Mouse (Mus musculus): ENCODE data around the gene Aaed1. TPM values are rescaled to one million over a fixed set of nuclear protein-coding genes. Genes with fewer than 3 reads are reported as not detected.

Gene Aaed1
- polyA plus RNA-seq, 1 experiment from 2014 or later, result 29.9 TPM

- TF ChIP-seq CTCF (IDR thresholded peaks at IDR 0.05; ENCODE audit: low read depth), result no peak
- H3K4me3 ChIP-seq (ENCODE audit: low read depth, low read length), result peak within 1 kb of the TSS; percentile 73
- H3K4me1 ChIP-seq (replicated peaks; ENCODE audit: control insufficient read depth, insufficient read depth, low read length), result peaks cover 9% of the 10 kb centered on the region; the same call in 1 of the 2 replicates
- ATAC-seq, result peak; percentile 83
- H3K9ac ChIP-seq (ENCODE audit: low read depth, low read length), result peak within 1 kb of the TSS; percentile 50
- H3K36me3 ChIP-seq (ENCODE audit: control insufficient read depth, insufficient read depth), result no peaks in the 10 kb centered on the region
- H3K9me3 ChIP-seq (ENCODE audit: control insufficient read depth), result no peaks in the 10 kb centered on the region
- H3K27me3 ChIP-seq (replicated peaks; ENCODE audit: control insufficient read depth, insufficient read depth, low read length), result no peaks in the 10 kb centered on the region
- WGBS, result 1% methylated on average over 57 of the region's 57 CpGs
- no peak within 1 kb of the TSS for H3K27ac ChIP-seq (ENCODE audit: low read depth, low read length)
- peak within 1 kb of the TSS; percentile 100 for H3K4me2 ChIP-seq (replicated peaks; ENCODE audit: low read depth)
Measured at GRCm38 (mm10) chr13:64274879-64275753, 37.4 kb downstream of the Aaed1 start, which contains the start of gene Cdc14b. TSS of gene Cdc14b (minus strand) at chr13:64275290.

- no peak for TF ChIP-seq CTCF (IDR thresholded peaks at IDR 0.05; ENCODE audit: low read depth)
- no peak overlapping the region for H3K27ac ChIP-seq (ENCODE audit: low read depth, low read length)
- H3K36me3 ChIP-seq (ENCODE audit: control insufficient read depth, insufficient read depth), result no peaks in the 10 kb centered on the region
- 1% methylated on average over 93 of the region's 95 CpGs for WGBS
- peak; percentile 74 for ATAC-seq
- H3K27me3 ChIP-seq (replicated peaks; ENCODE audit: control insufficient read depth, insufficient read depth, low read length), result no peaks in the 10 kb centered on the region
- no peaks in the 10 kb centered on the region for H3K9me3 ChIP-seq (ENCODE audit: control insufficient read depth)
- H3K4me1 ChIP-seq (replicated peaks; ENCODE audit: control insufficient read depth, insufficient read depth, low read length), result peaks cover 9% of the 10 kb centered on the region; the same call in 1 of the 2 replicates
- peak overlapping the region; percentile 73 for H3K4me3 ChIP-seq (ENCODE audit: low read depth, low read length)
- peak overlapping the region; percentile 100 for H3K4me2 ChIP-seq (replicated peaks; ENCODE audit: low read depth)
- H3K9ac ChIP-seq (ENCODE audit: low read depth, low read length), result peak overlapping the region; percentile 50
Measured at GRCm38 (mm10) chr13:64273891-64274844, 38.3 kb downstream of the Aaed1 start.

- Histone ChIP-seq H3K36me3 (ENCODE audit: control insufficient read depth, insufficient read depth) (no peaks in the 10 kb centered on the region), H3K27ac (ENCODE audit: low read depth, low read length) (no peak overlapping the region), H3K4me2 (replicated peaks; ENCODE audit: low read depth) (peak overlapping the region; percentile 100; the same call in 1 of the 2 replicates), H3K9me3 (ENCODE audit: control insufficient read depth) (no peaks in the 10 kb centered on the region), H3K4me1 (replicated peaks; ENCODE audit: control insufficient read depth, insufficient read depth, low read length) (peaks cover 9% of the 10 kb centered on the region; the same call in 1 of the 2 replicates), H3K27me3 (replicated peaks; ENCODE audit: control insufficient read depth, insufficient read depth, low read length) (no peaks in the 10 kb centered on the region), H3K9ac (ENCODE audit: low read depth, low read length) (no peak overlapping the region), H3K4me3 (ENCODE audit: low read depth, low read length) (no peak overlapping the region; the same call in 1 of the 2 replicates)
- WGBS, result 52% methylated on average over 8 of the region's 8 CpGs
- no peak for TF ChIP-seq CTCF (IDR thresholded peaks at IDR 0.05; ENCODE audit: low read depth)
- no peak for ATAC-seq
Measured at GRCm38 (mm10) chr13:64273352-64273751, 39.2 kb downstream of the Aaed1 start.

GRCm38 (mm10) chr13:64268384-64268783 is 44.1 kb downstream of the Aaed1 start:
- Histone ChIP-seq H3K27ac (ENCODE audit: low read depth, low read length) (no peak overlapping the region), H3K27me3 (replicated peaks; ENCODE audit: control insufficient read depth, insufficient read depth, low read length) (no peaks in the 10 kb centered on the region), H3K36me3 (ENCODE audit: control insufficient read depth, insufficient read depth) (no peaks in the 10 kb centered on the region), H3K4me1 (replicated peaks; ENCODE audit: control insufficient read depth, insufficient read depth, low read length) (no peaks in the 10 kb centered on the region), H3K4me3 (ENCODE audit: low read depth, low read length) (no peak overlapping the region), H3K9ac (ENCODE audit: low read depth, low read length) (no peak overlapping the region), H3K9me3 (ENCODE audit: control insufficient read depth) (no peaks in the 10 kb centered on the region), H3K4me2 (replicated peaks; ENCODE audit: low read depth) (no peak overlapping the region)
- ATAC-seq, result no peak
- no peak for TF ChIP-seq CTCF (IDR thresholded peaks at IDR 0.05; ENCODE audit: low read depth)
- WGBS, result 39% methylated on average over 4 of the region's 4 CpGs

- H3K9me3 ChIP-seq (ENCODE audit: control insufficient read depth), result no peaks in the 10 kb centered on the region
- H3K4me1 ChIP-seq (replicated peaks; ENCODE audit: control insufficient read depth, insufficient read depth, low read length), result no peaks in the 10 kb centered on the region
- no peak for TF ChIP-seq CTCF (IDR thresholded peaks at IDR 0.05; ENCODE audit: low read depth)
- no peaks in the 10 kb centered on the region for H3K27me3 ChIP-seq (replicated peaks; ENCODE audit: control insufficient read depth, insufficient read depth, low read length)
- H3K4me2 ChIP-seq (replicated peaks; ENCODE audit: low read depth), result no peak overlapping the region
- H3K27ac ChIP-seq (ENCODE audit: low read depth, low read length), result no peak overlapping the region
- H3K4me3 ChIP-seq (ENCODE audit: low read depth, low read length), result no peak overlapping the region
- no peaks in the 10 kb centered on the region for H3K36me3 ChIP-seq (ENCODE audit: control insufficient read depth, insufficient read depth)
- no peak for ATAC-seq
- H3K9ac ChIP-seq (ENCODE audit: low read depth, low read length), result no peak overlapping the region
- 37% methylated on average over 9 of the region's 9 CpGs for WGBS
Measured at GRCm38 (mm10) chr13:64267151-64267550, 45.4 kb downstream of the Aaed1 start.

- H3K27me3 ChIP-seq (replicated peaks; ENCODE audit: control insufficient read depth, insufficient read depth, low read length), result no peaks in the 10 kb centered on the region
- no peak for TF ChIP-seq CTCF (IDR thresholded peaks at IDR 0.05; ENCODE audit: low read depth)
- no peak overlapping the region for H3K9ac ChIP-seq (ENCODE audit: low read depth, low read length)
- no peaks in the 10 kb centered on the region for H3K36me3 ChIP-seq (ENCODE audit: control insufficient read depth, insufficient read depth)
- no peak overlapping the region for H3K27ac ChIP-seq (ENCODE audit: low read depth, low read length)
- no peaks in the 10 kb centered on the region for H3K9me3 ChIP-seq (ENCODE audit: control insufficient read depth)
- H3K4me3 ChIP-seq (ENCODE audit: low read depth, low read length), result no peak overlapping the region
- no peaks in the 10 kb centered on the region for H3K4me1 ChIP-seq (replicated peaks; ENCODE audit: control insufficient read depth, insufficient read depth, low read length)
- WGBS, result 87% methylated on average over 6 of the region's 6 CpGs
- ATAC-seq, result no peak
- H3K4me2 ChIP-seq (replicated peaks; ENCODE audit: low read depth), result no peak overlapping the region
Measured at GRCm38 (mm10) chr13:64264586-64264985, 47.9 kb downstream of the Aaed1 start.
